In the genomic region with DNA sequence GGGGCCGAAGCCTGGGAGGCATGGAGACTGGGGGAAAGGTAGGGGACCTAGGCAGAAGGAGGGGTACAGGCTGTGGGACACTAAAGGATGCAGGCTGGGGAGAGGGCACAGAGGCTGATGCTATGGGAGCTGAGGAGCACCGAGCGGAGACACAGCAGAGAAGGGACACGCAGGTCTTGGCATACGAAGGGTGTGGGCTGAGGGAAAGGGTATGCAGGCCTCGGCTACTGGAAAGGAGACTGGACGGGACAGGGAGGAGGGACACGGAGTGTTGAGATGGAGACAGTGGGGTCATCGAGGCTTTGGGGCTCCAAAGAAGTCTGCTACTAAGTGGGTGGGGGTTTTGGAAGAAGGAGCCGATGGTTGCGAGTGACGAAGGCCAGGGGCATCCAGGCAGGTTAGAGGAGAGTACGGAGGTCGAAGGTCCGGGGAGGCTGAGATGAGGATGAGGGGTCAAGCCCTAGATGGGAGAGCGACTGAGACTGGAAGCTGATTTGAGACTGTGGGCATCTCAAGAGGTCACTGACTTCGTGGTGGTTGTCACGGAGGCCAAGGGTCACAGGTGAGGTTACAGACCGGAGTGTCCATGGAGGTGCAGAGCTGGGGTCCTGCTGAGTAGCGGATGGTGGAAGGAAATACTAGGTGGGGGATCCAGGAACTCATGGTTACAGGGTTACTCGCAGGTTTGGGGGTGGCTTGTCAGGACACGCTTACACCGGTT, we compare ENCODE assay signal across 7 mouse cellular contexts. TPM values are rescaled to one million over a fixed set of nuclear protein-coding genes. Genes with fewer than 3 reads are reported as not detected.
DNase-seq lines count a peak whose midpoint lies in the region; ATAC-seq and TF ChIP-seq lines count a peak whose summit lies in the region.

No protein-coding gene starts in this region.

- peak overlapping the region; percentile 4 for H3K4me3 ChIP-seq in lung, adult 2 months (replicated peaks; ENCODE audit: extremely low read depth, low read depth, low read length)
- peak overlapping the region; percentile 79 for H3K4me3 ChIP-seq in forebrain, embryonic 10.5 days
- peak overlapping the region; percentile 62 for H3K4me3 ChIP-seq in intestine, embryonic 16.5 days (ENCODE audit: low read length)
- H3K4me3 ChIP-seq in olfactory bulb, adult 2 months (ENCODE audit: insufficient read depth, low read depth, low read length) = peak overlapping the region; percentile 63

- WGBS in lung, adult 2 months = 31% methylated on average over 23 of the region's 23 CpGs
- WGBS in forebrain, embryonic 10.5 days = 8% methylated on average over 23 of the region's 23 CpGs
- 20% methylated on average over 23 of the region's 23 CpGs for WGBS in intestine, embryonic 16.5 days
- 9% methylated on average over 23 of the region's 23 CpGs for WGBS in olfactory bulb, adult 2 months

- no peaks in the 10 kb centered on the region for H3K36me3 ChIP-seq in forebrain, embryonic 10.5 days (replicated peaks)
- H3K36me3 ChIP-seq in intestine, embryonic 16.5 days (ENCODE audit: control insufficient read depth, insufficient read depth, low read length) = no peaks in the 10 kb centered on the region

- H3K9me3 ChIP-seq in forebrain, embryonic 10.5 days = no peaks in the 10 kb centered on the region
- H3K9me3 ChIP-seq in intestine, embryonic 16.5 days (ENCODE audit: control insufficient read depth, low read length) = no peaks in the 10 kb centered on the region

- H3K27me3 ChIP-seq in forebrain, embryonic 10.5 days (ENCODE audit: poor library complexity, severe bottlenecking) = peaks cover 71% of the 10 kb centered on the region
- peaks cover 28% of the 10 kb centered on the region for H3K27me3 ChIP-seq in intestine, embryonic 16.5 days (replicated peaks; ENCODE audit: control insufficient read depth, insufficient read depth, low read length)

- peaks cover 3% of the 10 kb centered on the region; the same call in 1 of the 2 replicates for H3K4me1 ChIP-seq in lung, adult 2 months (ENCODE audit: control insufficient read depth, insufficient read depth, low read length)
- H3K4me1 ChIP-seq in forebrain, embryonic 10.5 days = peaks cover 61% of the 10 kb centered on the region
- peaks cover 40% of the 10 kb centered on the region for H3K4me1 ChIP-seq in intestine, embryonic 16.5 days (ENCODE audit: control insufficient read depth, insufficient read depth, low read length)
- H3K4me1 ChIP-seq in olfactory bulb, adult 2 months (ENCODE audit: control insufficient read depth, insufficient read depth, low read length) = peaks cover 52% of the 10 kb centered on the region

- H3K27ac ChIP-seq in forebrain, embryonic 10.5 days = peak overlapping the region; percentile 88
- no peak overlapping the region for H3K27ac ChIP-seq in intestine, embryonic 16.5 days (ENCODE audit: low read length)
- H3K27ac ChIP-seq in olfactory bulb, adult 2 months (ENCODE audit: insufficient read depth, low read depth, low read length) = peak overlapping the region; percentile 80

- TF ChIP-seq CTCF in lung, adult 2 months (IDR thresholded peaks at IDR 0.05; ENCODE audit: insufficient read depth, low read length) = no peak
- TF ChIP-seq CTCF in olfactory bulb, adult 2 months (IDR thresholded peaks at IDR 0.05; ENCODE audit: insufficient read depth, low read depth, low read length) = no peak

- peak overlapping the region; percentile 96 for H3K4me2 ChIP-seq in intestine, embryonic 16.5 days (ENCODE audit: low read depth, low read length)

- no peak for TF ChIP-seq POLR2A in lung, adult 2 months (IDR thresholded peaks at IDR 0.05; ENCODE audit: borderline replicate concordance, extremely low read depth, low read depth, low read length)
- no peak for TF ChIP-seq POLR2A in olfactory bulb, adult 2 months (IDR thresholded peaks at IDR 0.05; ENCODE audit: insufficient read depth, low read depth, low read length)

- ATAC-seq in intestine, embryonic 16.5 days = no peak

- peak overlapping the region; percentile 64; the same call in 1 of the 2 replicates for H3K9ac ChIP-seq in intestine, embryonic 16.5 days (ENCODE audit: low read depth, low read length)

- DNase-seq in lung, adult 2 months = no peak
- DNase-seq in lung, adult 18-20 months = no peak
- no peak for DNase-seq in forebrain, embryonic 10.5 days (ENCODE audit: extremely low spot score, low spot score)
- DNase-seq in ovary, postnatal 14 days (ENCODE audit: low spot score) = no peak
- DNase-seq in right cerebral cortex, postnatal 25 days = no peak

RNA-seq across cellular contexts. Expression of a gene that starts 0.7 kb away (rescaled TPM):
- polyA plus RNA-seq in lung, adult 2 months (2012; rRNA removed) = 28.9 and 38.7 TPM in 2 replicates
- polyA plus RNA-seq in forebrain, embryonic 10.5 days (2016; fragmentation: Nextera tagmentation; extraction: Ambion mirVana) = 1.5 and 1.8 TPM in 2 replicates
- polyA plus RNA-seq in intestine, embryonic 16.5 days (2015; fragmentation: Nextera tagmentation; extraction: Ambion mirVana) = 1.7 and 2.3 TPM in 2 replicates
- not detected in 2 replicates for polyA plus RNA-seq in olfactory bulb, adult 2 months (2012; ENCODE audit: insufficient read depth, insufficient read length, low replicate concordance, missing spikeins)

RNA-seq across cellular contexts. Expression of a gene that starts 38.9 kb away (rescaled TPM):
- polyA plus RNA-seq in lung, adult 2 months (2012; rRNA removed) = 8.5 and 9.2 TPM in 2 replicates
- polyA plus RNA-seq in forebrain, embryonic 10.5 days (2016; fragmentation: Nextera tagmentation; extraction: Ambion mirVana) = 41.4 and 42.5 TPM in 2 replicates
- polyA plus RNA-seq in intestine, embryonic 16.5 days (2015; fragmentation: Nextera tagmentation; extraction: Ambion mirVana) = 12.0 and 12.2 TPM in 2 replicates
- polyA plus RNA-seq in olfactory bulb, adult 2 months (2012; ENCODE audit: insufficient read depth, insufficient read length, low replicate concordance, missing spikeins) = not detected in 2 replicates

RNA-seq across cellular contexts. Expression of a gene that starts 50.8 kb away (rescaled TPM):
- 29.7 and 32.3 TPM in 2 replicates for polyA plus RNA-seq in lung, adult 2 months (2012; rRNA removed)
- polyA plus RNA-seq in forebrain, embryonic 10.5 days (2016; fragmentation: Nextera tagmentation; extraction: Ambion mirVana) = 17.7 and 20.6 TPM in 2 replicates
- polyA plus RNA-seq in intestine, embryonic 16.5 days (2015; fragmentation: Nextera tagmentation; extraction: Ambion mirVana) = 21.1 and 22.5 TPM in 2 replicates
- not detected in 2 replicates for polyA plus RNA-seq in olfactory bulb, adult 2 months (2012; ENCODE audit: insufficient read depth, insufficient read length, low replicate concordance, missing spikeins)

RNA-seq across cellular contexts. Expression of a gene that starts 51.0 kb away (rescaled TPM):
- polyA plus RNA-seq in lung, adult 2 months (2012; rRNA removed) = 41.3 and 54.8 TPM in 2 replicates
- polyA plus RNA-seq in forebrain, embryonic 10.5 days (2016; fragmentation: Nextera tagmentation; extraction: Ambion mirVana) = 87.4 and 97.7 TPM in 2 replicates
- 113 and 119 TPM in 2 replicates for polyA plus RNA-seq in intestine, embryonic 16.5 days (2015; fragmentation: Nextera tagmentation; extraction: Ambion mirVana)
- polyA plus RNA-seq in olfactory bulb, adult 2 months (2012; ENCODE audit: insufficient read depth, insufficient read length, low replicate concordance, missing spikeins) = not detected in 2 replicates

Comparison
In these comparisons a context has a peak if more than half of its experiments do, and no peak if none do; other contexts are left out.
1. H3K4me3 ChIP-seq: peak in every context shown above with its lines; median percentile 79 in forebrain, embryonic 10.5 days; 63 in olfactory bulb, adult 2 months; 62 in intestine, embryonic 16.5 days; 4 in lung, adult 2 months.
2. RNA of a gene that starts 50.8 kb away (polyA plus RNA-seq): 29.7 to 32.3 TPM in lung, adult 2 months, 21.1 to 22.5 TPM in intestine, embryonic 16.5 days and 17.7 to 20.6 TPM in forebrain, embryonic 10.5 days; not detected in olfactory bulb, adult 2 months; every median in the first group is over 10 times any median in the second.